8 mouse cellular contexts compared by ENCODE assay signal in the genomic region with DNA sequence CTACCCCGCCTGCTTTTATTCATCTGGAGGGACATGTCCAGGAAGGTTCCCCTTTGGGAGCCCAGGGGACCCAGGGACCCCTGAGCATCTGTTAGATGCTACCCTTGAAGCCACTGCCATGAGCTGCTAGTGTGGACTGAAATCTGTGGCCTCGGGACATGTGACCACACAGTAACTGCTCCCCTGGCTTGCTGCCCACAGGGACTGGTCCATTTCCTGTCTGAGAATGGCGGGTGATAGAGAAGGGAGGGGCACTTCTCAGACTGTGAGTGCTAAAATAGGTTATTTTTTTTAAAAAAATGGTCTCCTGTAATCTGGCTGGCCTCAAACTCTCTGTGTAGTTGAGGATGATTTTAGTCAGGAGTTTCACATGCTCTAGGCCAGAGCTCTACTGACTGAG. TPM values are rescaled to one million over a fixed set of nuclear protein-coding genes. Genes with fewer than 3 reads are reported as not detected.
DNase-seq lines count a peak whose midpoint lies in the region; ATAC-seq lines count a peak whose summit lies in the region.

No protein-coding gene starts in this region.

- peak; percentile 42 to 50 for DNase-seq in spleen, adult 18-20 months
- DNase-seq in spleen, adult 12 weeks (ENCODE audit: low spot score), result no peak
- DNase-seq in skeletal muscle tissue, adult 2 months (ENCODE audit: low read depth, low spot score), result peak; percentile 76
- no peak for DNase-seq in embryo, embryonic 10.5 days (ENCODE audit: low spot score)

- WGBS in heart, embryonic 13.5 days, result 20% methylated on average over 3 of the region's 3 CpGs
- 25% methylated on average over 3 of the region's 3 CpGs for WGBS in kidney, embryonic 14.5 days
- WGBS in lung, embryonic 16.5 days, result 15% methylated on average over 3 of the region's 3 CpGs

- H3K9ac ChIP-seq in heart, embryonic 13.5 days, result peak overlapping the region; percentile 71
- peak overlapping the region; percentile 48; the same call in 1 of the 2 replicates for H3K9ac ChIP-seq in kidney, embryonic 14.5 days (ENCODE audit: low read depth, low read length)
- H3K9ac ChIP-seq in lung, embryonic 16.5 days (ENCODE audit: low read length), result peak overlapping the region; percentile 55

- H3K4me1 ChIP-seq in heart, embryonic 13.5 days, result peaks cover 99% of the 10 kb centered on the region
- H3K4me1 ChIP-seq in kidney, embryonic 14.5 days (ENCODE audit: control insufficient read depth, insufficient read depth, low read length), result peaks cover 82% of the 10 kb centered on the region
- H3K4me1 ChIP-seq in lung, embryonic 16.5 days (replicated peaks; ENCODE audit: control insufficient read depth, insufficient read depth, low read length), result peaks cover 74% of the 10 kb centered on the region

- peak overlapping the region; percentile 97 for H3K27ac ChIP-seq in heart, embryonic 13.5 days (replicated peaks)
- peak overlapping the region; percentile 83; the same call in 1 of the 2 replicates for H3K27ac ChIP-seq in kidney, embryonic 14.5 days (ENCODE audit: low read depth, low read length)
- H3K27ac ChIP-seq in lung, embryonic 16.5 days (ENCODE audit: low read length), result peak overlapping the region; percentile 97

- no peaks in the 10 kb centered on the region for H3K9me3 ChIP-seq in heart, embryonic 13.5 days
- H3K9me3 ChIP-seq in kidney, embryonic 14.5 days (ENCODE audit: control insufficient read depth, low read length), result no peaks in the 10 kb centered on the region
- H3K9me3 ChIP-seq in lung, embryonic 16.5 days (ENCODE audit: control insufficient read depth, low read length), result no peaks in the 10 kb centered on the region

- H3K4me3 ChIP-seq in heart, embryonic 13.5 days, result no peak overlapping the region
- no peak overlapping the region for H3K4me3 ChIP-seq in kidney, embryonic 14.5 days (ENCODE audit: low read length)
- no peak overlapping the region for H3K4me3 ChIP-seq in lung, embryonic 16.5 days (ENCODE audit: low read length)

- peak; percentile 40 for ATAC-seq in common myeloid progenitor, adult 5-6 weeks (replicated peaks; ENCODE audit: low read depth, poor library complexity, severe bottlenecking)
- ATAC-seq in heart, embryonic 13.5 days (ENCODE audit: extremely low read depth, insufficient number of reproducible peaks, low FRiP score, low TSS enrichment), result peak; percentile 7; the same call in 1 of the 2 replicates
- ATAC-seq in kidney, embryonic 14.5 days (ENCODE audit: low FRiP score, low TSS enrichment), result no peak
- ATAC-seq in lung, embryonic 16.5 days (ENCODE audit: low read depth), result peak; percentile 48; the same call in 1 of the 2 replicates

- H3K4me2 ChIP-seq in heart, embryonic 13.5 days, result peak overlapping the region; percentile 55
- H3K4me2 ChIP-seq in kidney, embryonic 14.5 days (replicated peaks; ENCODE audit: low read depth, low read length), result 0 out of 2 replicates have a peak overlapping the region, but pooled peaks have one; percentile 10
- peak overlapping the region; percentile 0; the same call in 1 of the 2 replicates for H3K4me2 ChIP-seq in lung, embryonic 16.5 days (ENCODE audit: low read depth, low read length)

- H3K27me3 ChIP-seq in heart, embryonic 13.5 days (replicated peaks), result no peaks in the 10 kb centered on the region
- H3K27me3 ChIP-seq in kidney, embryonic 14.5 days (ENCODE audit: control insufficient read depth, insufficient read depth, low read length), result no peaks in the 10 kb centered on the region
- H3K27me3 ChIP-seq in lung, embryonic 16.5 days (ENCODE audit: control insufficient read depth, insufficient read depth, low read depth, low read length), result no peaks in the 10 kb centered on the region

- H3K36me3 ChIP-seq in heart, embryonic 13.5 days, result no peaks in the 10 kb centered on the region
- no peaks in the 10 kb centered on the region for H3K36me3 ChIP-seq in kidney, embryonic 14.5 days (ENCODE audit: control insufficient read depth, insufficient read depth, low read length)
- H3K36me3 ChIP-seq in lung, embryonic 16.5 days (ENCODE audit: control insufficient read depth, insufficient read depth, low read length), result no peaks in the 10 kb centered on the region

RNA-seq across cellular contexts. Expression of a gene that starts 5.8 kb away (rescaled TPM):
- 13.1 TPM in 2 replicates for total RNA-seq in common myeloid progenitor, adult 5-6 weeks (2017)
- polyA plus RNA-seq in heart, embryonic 13.5 days (2015; fragmentation: Nextera tagmentation; extraction: Ambion mirVana), result 46.4 and 47.1 TPM in 2 replicates
- polyA plus RNA-seq in kidney, embryonic 14.5 days (2014; fragmentation: Nextera tagmentation; extraction: Ambion mirVana), result 18.2 and 19.9 TPM in 2 replicates
- polyA plus RNA-seq in lung, embryonic 16.5 days (2015; fragmentation: Nextera tagmentation; extraction: Ambion mirVana), result 133 and 141 TPM in 2 replicates

RNA-seq across cellular contexts. Expression of a gene that starts 34.7 kb away (rescaled TPM):
- 7.4 and 9.1 TPM in 2 replicates for total RNA-seq in common myeloid progenitor, adult 5-6 weeks (2017)
- 23.6 and 24.8 TPM in 2 replicates for polyA plus RNA-seq in heart, embryonic 13.5 days (2015; fragmentation: Nextera tagmentation; extraction: Ambion mirVana)
- 11.2 and 16.2 TPM in 2 replicates for polyA plus RNA-seq in kidney, embryonic 14.5 days (2014; fragmentation: Nextera tagmentation; extraction: Ambion mirVana)
- polyA plus RNA-seq in lung, embryonic 16.5 days (2015; fragmentation: Nextera tagmentation; extraction: Ambion mirVana), result 21.9 and 24.1 TPM in 2 replicates

Comparison
In these comparisons a context has a peak if more than half of its experiments do, and no peak if none do; other contexts are left out.
1. DNase-seq: peak in spleen, adult 18-20 months (2 of 2) and skeletal muscle tissue, adult 2 months (single experiment); none in spleen, adult 12 weeks (single experiment) and embryo, embryonic 10.5 days (single experiment).
2. H3K4me2 ChIP-seq: peak in every context shown above with its lines; median percentile 55 in heart, embryonic 13.5 days; 10 in kidney, embryonic 14.5 days; 0 in lung, embryonic 16.5 days.
3. Peak in every context shown above with its lines, with median percentiles within 50 percentile points of each other: H3K27ac ChIP-seq and H3K9ac ChIP-seq.